Mouse (Mus musculus) ES-E14 (cell line): Measurements from ENCODE around the gene Kif22. TPM values are rescaled to one million over a fixed set of nuclear protein-coding genes. Genes with fewer than 3 reads are reported as not detected.

Source experiments
- DNase-seq: peaks from one replicate; pipeline ENCODE4 v3.0.0-alpha.2; 2013; ENCODE audit warnings: low read depth, low spot score
- H3K27ac ChIP-seq: 2 replicates; pipeline ENCODE4 v1.5.1; 2012; ENCODE audit warnings: low read depth, mild to moderate bottlenecking, low read length, moderate library complexity, mixed read lengths; ENCODE audit not compliant: poor library complexity, insufficient read depth, severe bottlenecking
- H3K36me3 ChIP-seq: 2 replicates; pipeline ENCODE4 v1.6.1; 2012; ENCODE audit warnings: mild to moderate bottlenecking, low read length, moderate library complexity, mixed read lengths; ENCODE audit not compliant: control insufficient read depth, poor library complexity, insufficient read depth, severe bottlenecking
- H3K4me1 ChIP-seq, 2 experiments: fragments of 150-350 bp in 1 of 2; sonication (generic) in 1 of 2; 2 replicates each; pipeline ENCODE4 v1.6.1; 2012; ENCODE audit warnings: low read length in 2 of 2, mild to moderate bottlenecking in 1 of 2, mixed read lengths in 1 of 2; ENCODE audit not compliant: control insufficient read depth in 2 of 2, insufficient read depth in 2 of 2, poor library complexity in 1 of 2
- H3K4me3 ChIP-seq, 2 experiments: fragments of 150-350 bp in 1 of 2; sonication (generic) in 1 of 2; 2 replicates each; pipeline ENCODE4 v1.5.1; 2012; ENCODE audit warnings: low read length in 2 of 2, low read depth in 1 of 2, mild to moderate bottlenecking in 1 of 2, mixed read lengths in 1 of 2; ENCODE audit not compliant: insufficient read depth in 1 of 2, poor library complexity in 1 of 2, severe bottlenecking in 1 of 2
- H3K9ac ChIP-seq: 2 replicates; pipeline ENCODE4 v1.6.1; 2012; ENCODE audit warnings: low read depth, mild to moderate bottlenecking, low read length, mixed read lengths; ENCODE audit not compliant: poor library complexity, insufficient read depth, severe bottlenecking
- H3K9me3 ChIP-seq: fragments of 150-350 bp; sonication (generic); 2 replicates; pipeline ENCODE4 v1.6.1; 2012; ENCODE audit warnings: low read depth, mild to moderate bottlenecking, low read length; ENCODE audit not compliant: control insufficient read depth, insufficient read depth
- CHD2 ChIP-seq: IDR thresholded peaks from 2 replicates; pipeline ENCODE4 v1.6.1; 2014; ENCODE audit warnings: mild to moderate bottlenecking, low read depth, low read length, inconsistent platforms
- HCFC1 ChIP-seq: IDR thresholded peaks from 2 replicates; pipeline ENCODE4 v1.6.1; 2012; ENCODE audit warnings: low read length, inconsistent platforms, borderline replicate concordance; ENCODE audit not compliant: insufficient read depth
- MAFK ChIP-seq: IDR thresholded peaks from 2 replicates; pipeline ENCODE4 v1.6.1; 2014; ENCODE audit warnings: mild to moderate bottlenecking, low read depth, low read length, inconsistent platforms; ENCODE audit not compliant: insufficient read depth
- ZC3H11A ChIP-seq: IDR thresholded peaks from 2 replicates; pipeline ENCODE4 v1.6.1; 2012; ENCODE audit warnings: low read depth, mild to moderate bottlenecking, inconsistent platforms, low read length, borderline replicate concordance
- ZNF384 ChIP-seq: IDR thresholded peaks from 2 replicates; pipeline ENCODE4 v1.6.1; 2012; ENCODE audit warnings: low read depth, low read length, inconsistent platforms
- in situ Hi-C, 2 experiments: fragments of 600-800 bp; cut with MboI; formaldehyde crosslinking; loops; one replicate each; pipeline ENCODE4 v1.15.1; 2025; ENCODE audit warnings: low sequenced_read_pairs in 2 of 2, inconsistent platforms in 1 of 2; ENCODE audit not compliant: unreplicated experiment in 2 of 2
- total RNA-seq: library from RNA; depleted of rRNA; stranded (reverse); fragments of 300-350 nt; gene quantifications from 2 replicates; pipeline ENCODE4 v1.2.3, GENCODE M21; 2012

Kif22 gene
- total RNA-seq, 1 experiment = 97.4 TPM

DNA sequence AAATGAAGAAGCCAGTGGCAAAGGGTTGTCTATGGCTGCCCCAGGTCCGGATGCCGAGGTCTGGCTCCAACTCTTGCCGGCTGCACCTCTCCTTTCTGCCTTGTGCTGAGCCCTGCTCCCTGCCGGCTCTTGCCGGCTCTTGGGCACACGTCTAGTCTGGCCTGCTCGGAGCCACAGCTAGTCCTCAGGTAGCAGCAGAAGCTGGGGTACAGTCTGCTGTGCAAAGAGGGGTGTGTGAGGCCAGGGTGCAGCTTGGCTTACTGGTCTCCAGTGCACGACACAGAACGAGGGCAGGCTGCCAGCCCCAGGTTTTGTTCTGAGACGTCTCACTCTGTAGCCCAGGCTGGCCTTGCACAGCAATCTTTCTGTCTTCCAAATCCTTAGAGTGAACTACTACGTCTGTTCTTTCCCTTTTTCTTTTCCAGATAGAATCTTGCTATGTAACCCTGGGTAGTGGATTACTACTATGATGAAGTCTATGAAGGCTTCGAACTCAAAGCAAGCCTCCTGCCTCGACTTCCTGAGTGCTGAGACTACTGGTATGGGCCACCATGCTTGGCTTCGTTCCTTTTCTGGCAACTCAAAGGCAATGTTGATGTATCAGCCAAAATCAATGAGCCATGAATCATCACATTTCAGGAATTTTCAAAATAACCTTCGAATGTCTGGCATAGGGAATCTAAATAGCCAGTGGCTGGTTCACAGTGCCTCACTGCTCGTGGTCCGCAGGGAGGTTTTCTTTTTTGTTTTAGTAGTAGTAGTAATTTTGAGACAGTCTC lies 32.8 kb downstream of the Kif22 start:
- H3K9ac ChIP-seq = 0 out of 2 replicates have a peak overlapping the region, but pooled peaks have one; percentile 19
- 0 out of 2 replicates have a peak overlapping the region, but pooled peaks have one; percentile 64 for H3K27ac ChIP-seq
- H3K36me3 ChIP-seq = peaks cover 3% of the 10 kb centered on the region
- no peak overlapping the region for H3K4me3 ChIP-seq
- H3K4me1 ChIP-seq = peaks cover 2 to 18% of the 10 kb centered on the region in 2 experiments; a peak in 3 of 4 replicates
- no peaks in the 10 kb centered on the region for H3K9me3 ChIP-seq
- no peak for TF ChIP-seq HCFC1
- TF ChIP-seq CHD2 = no peak
- no peak for TF ChIP-seq ZNF384
- no peak for TF ChIP-seq MAFK
- no peak for TF ChIP-seq ZC3H11A
- in situ Hi-C loops = no loop called here
- no peak for DNase-seq

- peak; percentile 86 for TF ChIP-seq MAFK
- TF ChIP-seq ZNF384 = no peak
- Histone ChIP-seq H3K4me1 (peaks cover 2 to 25% of the 10 kb centered on the region in 2 experiments; a peak in 3 of 4 replicates), H3K27ac (peak overlapping the region; percentile 64), H3K9me3 (no peaks in the 10 kb centered on the region), H3K9ac (peak overlapping the region; percentile 44; the same call in 1 of the 2 replicates), H3K4me3 (no peak overlapping the region), H3K36me3 (peaks cover 3% of the 10 kb centered on the region; the same call in 1 of the 2 replicates)
- no peak for DNase-seq
- in situ Hi-C loops = no loop called here
These were observed 33.8 kb downstream of the Kif22 start for GRCm38 (mm10) chr7:127008239-127009019.

GRCm38 (mm10) chr7:127007313-127008024 lies 34.8 kb downstream of the Kif22 start:
- TF ChIP-seq HCFC1 (no peak), CHD2 (no peak), ZC3H11A (no peak)
- H3K4me3 ChIP-seq = no peak overlapping the region
- no peaks in the 10 kb centered on the region for H3K36me3 ChIP-seq
- in situ Hi-C loops = no loop called here
- H3K4me1 ChIP-seq = peaks cover 2 to 29% of the 10 kb centered on the region in 2 experiments; a peak in 3 of 4 replicates
- DNase-seq = no peak
- H3K9me3 ChIP-seq = no peaks in the 10 kb centered on the region
- peak overlapping the region; percentile 17; the same call in 1 of the 2 replicates for H3K27ac ChIP-seq
- H3K9ac ChIP-seq = no peak overlapping the region

- Histone ChIP-seq H3K36me3 (no peaks in the 10 kb centered on the region), H3K9me3 (no peaks in the 10 kb centered on the region), H3K4me1 (peaks cover 2 to 28% of the 10 kb centered on the region in 2 experiments; a peak in 3 of 4 replicates), H3K27ac (peak overlapping the region; percentile 47; the same call in 1 of the 2 replicates), H3K9ac (peak overlapping the region; percentile 14; the same call in 1 of the 2 replicates), H3K4me3 (no peak overlapping the region)
- peak; percentile 87 for TF ChIP-seq MAFK
- TF ChIP-seq HCFC1 = no peak
- in situ Hi-C loops = no loop called here
- DNase-seq = no peak
These were observed 38.0 kb downstream of the Kif22 start for GRCm38 (mm10) chr7:127004122-127004875.
